Mouse (Mus musculus) retina, adult 2 months (tissue): ENCODE data around the gene Ppp1r14a.

Source experiments
- DNase-seq: peaks from one replicate; pipeline ENCODE4 v3.0.0-alpha.2; 2012; ENCODE audit warnings: low read depth, low spot score

Ppp1r14a gene

DNA sequence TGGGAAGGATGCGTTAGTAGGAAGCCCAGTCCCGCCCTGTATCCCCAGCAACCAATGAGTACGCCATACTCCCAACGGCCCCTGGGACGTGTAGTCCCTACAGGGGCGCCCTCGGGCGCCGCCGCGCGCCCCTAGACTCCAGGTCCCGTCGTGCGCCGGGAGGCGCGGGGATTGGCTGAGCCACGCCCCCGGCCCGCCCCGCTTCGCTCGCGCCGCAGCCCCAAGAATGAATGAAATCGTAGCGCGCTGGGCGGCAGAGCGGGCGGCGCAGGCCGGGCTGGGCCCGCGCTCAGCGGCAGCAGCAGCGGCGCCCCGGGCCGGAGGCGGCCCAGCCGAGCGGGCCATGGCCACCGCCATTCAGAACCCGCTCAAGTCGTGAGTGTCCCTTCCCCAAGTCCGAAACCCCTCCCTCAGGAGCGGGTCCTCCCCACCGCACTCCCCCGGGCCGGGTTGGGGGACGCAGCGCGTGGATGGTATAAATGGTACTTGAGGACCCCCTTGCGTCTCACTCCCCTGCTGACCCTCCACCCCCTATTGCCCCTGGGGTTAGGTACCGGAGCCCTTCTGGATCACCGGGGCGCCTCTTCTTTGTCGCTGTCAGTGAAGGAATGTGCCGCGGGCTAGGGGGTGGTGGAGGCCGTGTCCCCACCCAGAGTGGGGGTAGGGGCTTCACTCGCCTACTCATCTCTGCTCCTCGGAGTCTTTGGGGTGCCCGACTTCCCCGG, 14.8 kb downstream of the Ppp1r14a start, which contains the start of gene Dpf1:
Dpf1 (plus strand) TSS at position 214 of the 725 bp plus-strand sequence.
- DNase-seq = peak; percentile 59

GRCm38 (mm10) chr7:29304463-29305262, 15.6 kb downstream of the Ppp1r14a start:
- no peak for DNase-seq

- DNase-seq = no peak
Measured at GRCm38 (mm10) chr7:29305263-29305988, 16.3 kb downstream of the Ppp1r14a start.

DNA sequence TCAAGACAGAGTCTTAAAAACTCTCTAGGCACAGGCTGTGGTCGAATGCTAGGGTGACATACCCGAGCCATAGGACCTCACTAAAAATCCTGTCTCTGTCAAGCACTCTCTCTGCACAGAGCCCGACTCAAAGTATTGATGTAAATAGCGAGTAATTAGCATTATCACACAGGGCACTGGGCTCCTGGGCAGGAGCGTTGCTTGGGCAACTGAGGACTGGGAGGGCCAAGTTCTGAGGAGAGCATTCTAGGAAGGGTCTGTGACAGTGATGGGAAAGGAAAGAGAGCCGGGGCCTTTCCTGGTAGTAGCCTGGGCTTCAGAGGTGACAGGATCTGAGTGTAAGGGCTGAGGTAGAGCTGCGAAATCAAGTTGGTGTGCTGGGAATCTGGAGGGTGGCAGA, 17.0 kb downstream of the Ppp1r14a start:
- DNase-seq = no peak

GRCm38 (mm10) chr7:29306619-29307018, 17.5 kb downstream of the Ppp1r14a start:
- no peak for DNase-seq

- DNase-seq = peak; percentile 65
Measured at GRCm38 (mm10) chr7:29307350-29308104, 18.4 kb downstream of the Ppp1r14a start.

- no peak for DNase-seq
Measured at GRCm38 (mm10) chr7:29309221-29309721, 20.2 kb downstream of the Ppp1r14a start.

DNA sequence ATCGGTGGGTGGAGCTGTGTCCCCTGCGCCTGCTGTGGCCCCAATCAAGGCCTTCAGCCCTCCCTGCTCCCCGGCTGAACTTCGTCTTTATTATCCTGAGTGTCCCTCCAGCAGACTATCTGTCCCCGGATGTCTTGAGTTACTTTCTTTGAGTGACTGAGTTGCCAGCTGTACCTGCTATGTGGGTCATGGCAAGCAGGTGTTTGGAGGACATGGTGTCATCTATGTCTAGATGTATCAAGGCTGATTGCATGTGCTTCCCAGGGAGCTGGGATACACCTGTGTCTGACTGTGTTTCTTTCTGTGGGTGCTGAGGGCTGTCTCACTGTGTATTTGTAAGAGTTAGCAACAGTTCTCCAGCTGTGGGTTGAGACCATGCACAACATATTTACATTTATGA, 20.6 kb downstream of the Ppp1r14a start:
- DNase-seq = no peak

GRCm38 (mm10) chr7:29313051-29313450, 23.9 kb downstream of the Ppp1r14a start:
- no peak for DNase-seq

DNA sequence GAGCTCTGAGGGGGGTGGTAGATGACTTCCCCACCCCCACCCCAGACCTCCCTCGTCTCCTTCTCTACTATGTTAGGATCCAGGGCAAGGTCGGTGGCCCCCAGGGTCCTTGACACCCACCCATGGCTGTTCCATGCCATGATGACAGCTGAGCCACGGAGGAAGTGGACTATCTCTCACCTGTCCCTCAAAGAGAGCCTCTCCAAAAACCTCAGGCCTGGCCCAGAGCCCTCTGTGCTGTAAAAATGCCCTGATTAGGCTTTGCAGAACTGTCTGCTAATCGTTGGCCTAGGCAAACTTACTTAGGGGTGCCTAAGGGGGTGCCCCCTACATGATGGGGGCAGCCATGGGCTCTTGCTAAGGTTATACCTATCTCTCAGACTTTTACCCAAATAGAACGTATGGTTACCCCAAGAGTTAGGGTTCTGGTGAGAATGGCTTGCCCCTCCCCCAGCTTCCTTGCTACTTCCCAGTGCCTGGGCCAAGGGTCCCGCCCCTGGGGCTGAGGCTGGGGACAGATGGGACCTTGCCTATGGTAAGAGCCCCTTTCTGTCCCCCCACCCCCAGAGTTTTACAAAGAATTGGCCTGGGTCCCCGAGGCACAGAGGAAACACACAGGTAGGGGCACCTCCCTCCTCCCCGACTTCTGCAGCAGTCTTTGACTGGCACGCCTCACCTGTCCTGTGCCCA, 24.6 kb downstream of the Ppp1r14a start:
- DNase-seq = no peak

GRCm38 (mm10) chr7:29314844-29315628, 25.9 kb downstream of the Ppp1r14a start:
- no peak for DNase-seq

GRCm38 (mm10) chr7:29316137-29316734, 27.1 kb downstream of the Ppp1r14a start:
- DNase-seq = no peak

GRCm38 (mm10) chr7:29316976-29317375, 27.9 kb downstream of the Ppp1r14a start:
- no peak for DNase-seq

DNA sequence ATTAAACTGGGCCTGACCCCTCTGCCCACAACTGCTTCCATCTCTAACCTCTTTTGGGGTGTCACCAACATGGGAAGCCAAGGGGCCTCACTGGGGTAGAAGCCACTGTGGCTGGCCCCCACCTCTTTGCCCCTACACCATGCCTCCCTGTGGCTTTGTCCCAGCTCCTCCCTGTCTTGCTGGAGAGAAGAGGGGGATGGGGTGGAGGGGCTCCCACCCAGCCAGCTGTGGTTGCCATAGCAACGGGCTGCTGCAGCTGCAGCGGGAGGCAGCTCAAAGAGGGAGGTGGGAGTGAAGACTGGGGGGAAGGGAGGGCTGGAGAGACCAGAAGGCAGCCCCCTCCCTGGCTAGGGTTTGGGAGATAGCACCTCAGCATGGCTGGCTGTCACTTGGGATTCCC, 28.4 kb downstream of the Ppp1r14a start:
- no peak for DNase-seq

- DNase-seq = no peak
Measured at GRCm38 (mm10) chr7:29318115-29318911, 29.2 kb downstream of the Ppp1r14a start.

DNA sequence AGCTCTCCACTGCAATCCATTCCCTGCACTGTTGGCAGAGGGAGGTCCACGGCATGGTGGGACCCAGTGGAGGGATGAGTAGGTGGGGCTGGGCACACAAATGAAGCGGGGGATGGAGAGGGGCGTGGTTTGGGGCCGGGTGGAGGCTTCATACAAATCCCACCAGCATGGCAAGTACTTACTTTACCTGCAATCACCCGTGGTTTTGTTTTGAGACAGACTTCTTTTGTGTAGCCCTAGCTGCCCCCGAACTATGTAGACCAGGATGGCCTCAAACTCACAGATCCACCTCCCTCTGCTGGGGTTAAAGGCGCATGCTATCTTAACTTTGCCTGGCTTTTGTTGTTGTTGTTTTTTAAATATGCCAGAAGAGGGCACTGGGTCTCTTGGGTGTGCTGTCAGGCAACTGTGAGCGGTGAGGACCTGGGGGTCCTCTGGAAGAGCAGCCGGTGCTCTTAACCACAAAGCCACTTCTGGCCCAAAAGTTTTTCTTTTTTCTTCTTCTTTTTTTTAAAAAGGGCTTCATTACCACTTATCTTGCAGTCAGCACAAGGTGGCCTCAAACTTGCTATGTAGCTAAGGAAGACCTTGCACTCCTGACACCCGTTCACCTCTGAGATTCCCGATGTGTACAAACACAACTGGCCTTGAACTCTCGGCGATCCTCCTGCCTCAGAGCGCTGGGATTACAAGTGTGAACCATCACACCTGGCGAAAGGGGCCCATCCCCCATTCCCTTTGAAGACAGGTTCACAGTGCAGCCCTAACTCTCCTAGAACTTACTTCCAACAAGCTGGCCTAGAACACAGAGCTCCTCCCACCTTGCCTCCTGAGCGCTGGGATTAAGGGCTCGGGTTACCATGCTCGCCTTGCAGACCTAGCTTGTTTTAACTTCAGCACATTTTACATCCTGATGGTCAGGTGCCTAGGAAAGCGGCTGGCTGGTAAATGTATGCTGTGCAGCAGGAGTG, 30.5 kb downstream of the Ppp1r14a start:
- no peak for DNase-seq

DNA sequence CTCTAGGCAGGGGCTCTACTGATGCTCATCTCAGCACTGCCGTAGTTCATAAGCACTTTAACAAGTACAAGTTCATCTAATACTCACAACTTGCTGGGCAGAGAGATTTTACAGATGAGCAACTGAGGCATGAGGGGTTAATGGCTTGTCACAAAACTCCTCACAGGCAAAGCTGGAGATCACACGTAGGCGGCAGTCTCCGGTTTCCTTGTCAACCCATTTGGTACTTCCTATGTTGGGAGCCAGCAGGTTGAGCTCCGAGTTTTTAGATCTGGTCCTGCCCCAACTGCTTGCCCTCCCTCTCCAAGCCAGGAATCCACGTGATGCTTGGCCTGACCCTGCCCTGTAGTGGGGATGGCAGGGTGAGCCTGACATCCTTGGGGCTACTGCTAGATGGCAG, 38.0 kb downstream of the Ppp1r14a start:
- DNase-seq = no peak
